In the genomic region with DNA sequence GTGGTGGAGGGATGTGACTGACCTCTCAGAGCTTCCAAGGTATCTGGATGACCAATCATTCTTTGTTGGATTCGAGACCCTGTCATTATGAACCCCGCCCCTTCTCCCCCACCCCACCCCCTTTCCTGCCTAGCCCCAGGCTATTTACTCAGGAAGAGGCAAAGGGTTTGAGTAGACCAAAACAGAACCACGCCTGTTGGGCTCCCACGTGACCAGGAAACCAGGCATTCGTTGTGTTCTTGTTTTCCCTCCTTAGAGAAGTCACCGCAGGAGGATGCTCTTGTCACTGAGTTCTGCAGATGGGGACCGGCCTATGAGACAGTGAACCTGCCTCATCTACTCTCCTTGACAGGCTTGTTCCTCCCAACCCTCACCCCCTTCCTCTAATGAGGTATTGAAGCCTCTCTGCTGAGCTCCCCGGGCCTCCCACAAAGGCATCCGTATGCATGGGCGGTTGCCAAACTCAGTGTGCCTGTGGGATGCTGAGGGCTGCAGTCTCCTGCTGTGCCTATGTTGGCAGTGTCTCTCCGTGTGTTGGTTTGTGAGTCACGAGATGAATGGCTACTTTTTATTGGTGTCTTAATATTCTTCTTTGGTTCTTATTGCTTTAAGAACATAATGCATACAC, we compare ENCODE assay signal across 9 mouse cellular contexts. TPM values are rescaled to one million over a fixed set of nuclear protein-coding genes. Genes with fewer than 3 reads are reported as not detected.
DNase-seq lines count a peak whose midpoint lies in the region; ATAC-seq lines count a peak whose summit lies in the region.
"Had no signal": no experiment of that assay in that cellular context is flagged by ENCODE, and none has a peak within 500 bp of the region (broad histone marks: within the 10 kb centered on the region; RNA-seq: fewer than 3 reads in every experiment).

No protein-coding gene starts in this region.

- H3K4me1 ChIP-seq in neural tube, embryonic 12.5 days: peaks cover 4% of the 10 kb centered on the region; the same call in 1 of the 2 replicates
- H3K4me1 ChIP-seq: stomach, embryonic 15.5 days had no signal

- intact Hi-C loops in left cerebral cortex, postnatal 25 days (cut with DNase I): loop anchor here (2.0 to 10.0 kb wide), 5 partner anchors 22 to 669 kb away; no protein-coding TSS in a partner anchor

- no peak overlapping the region for H3K27ac ChIP-seq in neural tube, embryonic 12.5 days
- H3K27ac ChIP-seq: stomach, embryonic 15.5 days had no signal

- 0 out of 2 replicates have a peak overlapping the region, but pooled peaks have one; percentile 2 for H3K4me2 ChIP-seq in neural tube, embryonic 12.5 days (replicated peaks)
- H3K4me2 ChIP-seq: stomach, embryonic 15.5 days had no signal

- no peak overlapping the region for H3K9ac ChIP-seq in neural tube, embryonic 12.5 days
- H3K9ac ChIP-seq: stomach, embryonic 15.5 days had no signal

- 10% methylated on average over 12 of the region's 12 CpGs for WGBS in neural tube, embryonic 12.5 days

- no peak for DNase-seq in neural tube, embryonic 10.5 days (ENCODE audit: extremely low spot score, low spot score)
- DNase-seq in left cerebral cortex, postnatal 25 days (ENCODE audit: low spot score in 2 of 2): peak; percentile 78 to 93
- DNase-seq in telencephalon, adult 2 months (ENCODE audit: low read depth, low spot score): peak; percentile 77
- DNase-seq in adrenal gland, postnatal 14 days: no peak
- DNase-seq in kidney, adult 9 months: no peak

- H3K9me3 ChIP-seq in neural tube, embryonic 12.5 days: no peaks in the 10 kb centered on the region
- H3K9me3 ChIP-seq: stomach, embryonic 15.5 days had no signal

- H3K27me3 ChIP-seq in neural tube, embryonic 12.5 days (replicated peaks): no peaks in the 10 kb centered on the region
- H3K27me3 ChIP-seq: stomach, embryonic 15.5 days had no signal

- no peak overlapping the region for H3K4me3 ChIP-seq in neural tube, embryonic 12.5 days
- H3K4me3 ChIP-seq: stomach, embryonic 15.5 days had no signal

- peak; percentile 61; the same call in 1 of the 2 replicates for ATAC-seq in neural tube, embryonic 12.5 days (ENCODE audit: low FRiP score, low read depth)
- ATAC-seq in granulocyte monocyte progenitor cell, adult 5-6 weeks (replicated peaks; ENCODE audit: poor library complexity, severe bottlenecking): 0 out of 2 replicates have a peak, but pooled peaks have one; percentile 12
- no peak for ATAC-seq in erythroid progenitor cell, adult 5-6 weeks (replicated peaks; ENCODE audit: low FRiP score, poor library complexity, severe bottlenecking)

- H3K36me3 ChIP-seq in neural tube, embryonic 12.5 days: no peaks in the 10 kb centered on the region
- H3K36me3 ChIP-seq: stomach, embryonic 15.5 days had no signal

RNA-seq across cellular contexts. Expression of gene Cks2, which starts 28.5 kb away (rescaled TPM):
- polyA plus RNA-seq in neural tube, embryonic 12.5 days (2016; fragmentation: Nextera tagmentation; extraction: Ambion mirVana): 177 and 181 TPM in 2 replicates
- 271 and 351 TPM in 2 replicates for total RNA-seq in granulocyte monocyte progenitor cell, adult 5-6 weeks (2014; fragmentation: Nextera tagmentation)
- total RNA-seq in granulocyte monocyte progenitor cell, adult 5-6 weeks (2017): 247 and 266 TPM in 2 replicates
- 1 to 10 TPM in 1 of 2 experiments, under 1 TPM in 1; 0.96 to 2.0 TPM for total RNA-seq in left cerebral cortex, postnatal 25 days (2021)
- 27.0 and 29.6 TPM in 2 replicates for total RNA-seq in adrenal gland, postnatal 14 days (2021)
- total RNA-seq in erythroid progenitor cell, adult 5-6 weeks (2015; ENCODE audit: low replicate concordance): 498 and 632 TPM in 2 replicates
- 273 and 310 TPM in 2 replicates for total RNA-seq in erythroid progenitor cell, adult 5-6 weeks (2017; ENCODE audit: low replicate concordance)

RNA-seq across cellular contexts. Expression of gene Secisbp2, which starts 35.0 kb away (rescaled TPM):
- 25.9 and 33.3 TPM in 2 replicates for polyA plus RNA-seq in neural tube, embryonic 12.5 days (2016; fragmentation: Nextera tagmentation; extraction: Ambion mirVana)
- total RNA-seq in granulocyte monocyte progenitor cell, adult 5-6 weeks (2014; fragmentation: Nextera tagmentation): 19.6 and 30.8 TPM in 2 replicates
- total RNA-seq in granulocyte monocyte progenitor cell, adult 5-6 weeks (2017): 24.7 and 26.2 TPM in 2 replicates
- 10 to 100 TPM; 19.4 to 20.3 TPM for total RNA-seq in left cerebral cortex, postnatal 25 days (2021)
- total RNA-seq in adrenal gland, postnatal 14 days (2021): 20.4 and 24.7 TPM in 2 replicates
- 24.1 and 28.9 TPM in 2 replicates for total RNA-seq in erythroid progenitor cell, adult 5-6 weeks (2015; ENCODE audit: low replicate concordance)
- total RNA-seq in erythroid progenitor cell, adult 5-6 weeks (2017; ENCODE audit: low replicate concordance): 27.6 and 31.5 TPM in 2 replicates

RNA-seq across cellular contexts. Expression of gene Shc3, which starts 47.3 kb away (rescaled TPM):
- 4.5 and 5.4 TPM in 2 replicates for polyA plus RNA-seq in neural tube, embryonic 12.5 days (2016; fragmentation: Nextera tagmentation; extraction: Ambion mirVana)
- total RNA-seq in granulocyte monocyte progenitor cell, adult 5-6 weeks (2014; fragmentation: Nextera tagmentation): not detected in 2 replicates
- not detected in 2 replicates for total RNA-seq in granulocyte monocyte progenitor cell, adult 5-6 weeks (2017)
- total RNA-seq in left cerebral cortex, postnatal 25 days (2021): 100 to 1,000 TPM; 214 to 217 TPM
- total RNA-seq in adrenal gland, postnatal 14 days (2021): 1.1 and 1.9 TPM in 2 replicates
- total RNA-seq in erythroid progenitor cell, adult 5-6 weeks (2015; ENCODE audit: low replicate concordance): not detected in 2 replicates
- total RNA-seq in erythroid progenitor cell, adult 5-6 weeks (2017; ENCODE audit: low replicate concordance): not detected in 2 replicates

Comparison
In these comparisons a context has a peak if more than half of its experiments do, and no peak if none do; other contexts are left out.
1. DNase-seq: peak in left cerebral cortex, postnatal 25 days (2 of 2) and telencephalon, adult 2 months (single experiment); none in neural tube, embryonic 10.5 days (single experiment), adrenal gland, postnatal 14 days (single experiment) and kidney, adult 9 months (single experiment).
2. RNA of gene Shc3, which starts 47.3 kb away (total RNA-seq): 214 to 217 TPM in left cerebral cortex, postnatal 25 days; 1.1 to 1.9 TPM in adrenal gland, postnatal 14 days, not detected in granulocyte monocyte progenitor cell, adult 5-6 weeks and not detected in erythroid progenitor cell, adult 5-6 weeks; every median in the first group is over 10 times any median in the second.